Mouse (Mus musculus) heart, adult 2 months (tissue): ENCODE measurements at regions not wholly inside any gene's neighbourhood (a gene's known extent, or its start where the extent isn't known, plus 50 kb on each side); places are given as distances from the start of the nearest gene placed in this dataset.

Experiments used
- DNase-seq, 2 experiments: peaks; one replicate each; pipeline ENCODE4 v3.0.0; 2021
- H3K27ac ChIP-seq: fragments of 200-600 bp; 2 replicates; pipeline ENCODE4 v1.8.1; 2022
- H3K27me3 ChIP-seq: fragments of 200-500 bp; 2 replicates; pipeline ENCODE4 v1.6.1; 2012; ENCODE audit warnings: mild to moderate bottlenecking, low read length, inconsistent platforms, mixed read lengths; ENCODE audit not compliant: control insufficient read depth, insufficient read depth
- H3K36me3 ChIP-seq: fragments of 200-500 bp; 2 replicates; pipeline ENCODE4 v1.6.1; 2012; ENCODE audit warnings: low read length, inconsistent platforms; ENCODE audit not compliant: control insufficient read depth, insufficient read depth
- H3K4me1 ChIP-seq: fragments of 200-500 bp; 2 replicates; pipeline ENCODE4 v1.6.1; 2011; ENCODE audit warnings: low read length; ENCODE audit not compliant: control insufficient read depth, insufficient read depth
- H3K4me3 ChIP-seq: fragments of 200-600 bp; 2 replicates; pipeline ENCODE4 v1.8.1; 2022
- H3K79me2 ChIP-seq: fragments of 200-500 bp; replicated peaks from 2 replicates; pipeline ENCODE4 v1.6.1; 2012; ENCODE audit warnings: mild to moderate bottlenecking, inconsistent platforms, low read length, moderate library complexity, mixed read lengths; ENCODE audit not compliant: control insufficient read depth, insufficient read depth
- H3K9ac ChIP-seq: fragments of 200-500 bp; 2 replicates; pipeline ENCODE4 v1.6.1; 2012; ENCODE audit warnings: low read depth, mild to moderate bottlenecking, control low read depth, inconsistent platforms, low read length, mixed read lengths
- CTCF ChIP-seq: fragments of 200-600 bp; IDR thresholded peaks from 2 replicates; pipeline ENCODE4 v1.8.1; 2022; ENCODE audit warnings: antibody characterized with exemption, mild to moderate bottlenecking, moderate library complexity
- EP300 ChIP-seq: fragments of 200-500 bp; IDR thresholded peaks from 2 replicates; pipeline ENCODE4 v1.6.1; 2011; ENCODE audit warnings: low read depth, low read length, control low read depth; ENCODE audit not compliant: insufficient read depth
- POLR2A ChIP-seq: fragments of 200-500 bp; IDR thresholded peaks from 2 replicates; pipeline ENCODE4 v1.6.1; 2011; ENCODE audit warnings: mild to moderate bottlenecking, low read depth, low read length, control low read depth; ENCODE audit not compliant: insufficient read depth
- WGBS: fragments of 180-500 bp; shearing (Covaris S2); methylation state at CpG from one replicate; pipeline ENCODE4 v1.1.7; 2018; 5-methylcytosine and 5-hydroxymethylcytosine counted together
- intact Hi-C: fragments of 180-260 bp; cut with DNase I; formaldehyde crosslinking; loops from one replicate; pipeline ENCODE4 v1.15.1; 2025

DNA sequence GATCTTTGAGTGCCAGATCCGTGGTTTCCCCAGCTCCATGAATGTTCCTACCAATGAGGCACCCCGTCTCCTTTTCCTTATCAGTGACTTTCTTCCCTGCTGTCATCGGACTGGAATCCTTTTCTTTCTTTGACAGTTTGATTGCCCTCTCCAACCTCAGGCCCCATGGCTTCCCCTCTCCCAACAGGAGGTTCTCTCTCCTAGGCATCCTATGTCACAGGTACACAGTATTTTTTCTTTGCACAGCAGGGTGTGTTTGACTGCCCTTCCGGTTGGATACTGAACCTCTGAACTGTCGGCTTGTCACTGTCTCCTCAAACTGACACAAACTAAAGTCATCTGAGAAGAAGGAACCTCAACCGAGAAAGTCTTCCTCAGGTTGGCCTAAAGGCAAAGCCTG is 50.3 kb upstream of the Tpm1 start:
- Histone ChIP-seq H3K4me1 (no peaks in the 10 kb centered on the region; the same call in 1 of the 2 replicates), H3K27ac (no peak overlapping the region), H3K4me3 (no peak overlapping the region), H3K79me2 (no peaks in the 10 kb centered on the region), H3K27me3 (no peaks in the 10 kb centered on the region), H3K9ac (no peak overlapping the region), H3K36me3 (no peaks in the 10 kb centered on the region)
- no peak for TF ChIP-seq POLR2A
- TF ChIP-seq CTCF: no peak
- no peak for TF ChIP-seq EP300
- no peak for DNase-seq
- intact Hi-C loops: no loop called here
- 52% methylated on average over 6 of the region's 6 CpGs for WGBS
